In genomic region chr11:61564566-61564965, GRCm38 (mm10) we compare ENCODE assay signal across 8 mouse cellular contexts. TPM values are rescaled to one million over a fixed set of nuclear protein-coding genes. Genes with fewer than 3 reads are reported as not detected.
DNase-seq lines count a peak whose midpoint lies in the region; ATAC-seq lines count a peak whose summit lies in the region.

No protein-coding gene starts in this region.

- no peak for DNase-seq in frontal cortex, adult 2 months (ENCODE audit: extremely low spot score in 1 of 2, low spot score in 1 of 2)
- DNase-seq in testis, postnatal 14 days (ENCODE audit: low spot score): peak; percentile 28
- no peak for DNase-seq in testis, postnatal 10 days (ENCODE audit: low spot score)
- DNase-seq in gastrocnemius, postnatal 36 days: peak; percentile 32 to 67
- DNase-seq in lung, postnatal 36 days: peak; percentile 83
- no peak for DNase-seq in urinary bladder, postnatal 4 days (ENCODE audit: low spot score in 2 of 2)
- DNase-seq in thymus, postnatal 14 days: no peak

- intact Hi-C loops in gastrocnemius, postnatal 36 days (cut with DNase I): no loop called here

- ATAC-seq in frontal cortex, adult (ENCODE audit: low TSS enrichment): 0 out of 2 replicates have a peak, but pooled peaks have one; percentile 20

RNA-seq across cellular contexts. Expression of gene Epn2, which starts 14.9 kb away (rescaled TPM):
- polyA plus RNA-seq in frontal cortex, adult 2 months (2012; rRNA removed): 90.5 and 98.3 TPM in 2 replicates
- total RNA-seq in gastrocnemius, postnatal 36 days (2021): 10 to 100 TPM; 13.9 to 20.4 TPM

RNA-seq across cellular contexts. Expression of gene B9d1, which starts 59.6 kb away (rescaled TPM):
- 46.8 and 50.6 TPM in 2 replicates for polyA plus RNA-seq in frontal cortex, adult 2 months (2012; rRNA removed)
- 1 to 10 TPM; 3.9 to 5.2 TPM for total RNA-seq in gastrocnemius, postnatal 36 days (2021)

Comparison
In these comparisons a context has a peak if more than half of its experiments do, and no peak if none do; other contexts are left out.
1. DNase-seq: peak in testis, postnatal 14 days (single experiment), gastrocnemius, postnatal 36 days (2 of 2) and lung, postnatal 36 days (single experiment); none in frontal cortex, adult 2 months (0 of 2), testis, postnatal 10 days (single experiment), urinary bladder, postnatal 4 days (0 of 2) and thymus, postnatal 14 days (single experiment).